Mouse (Mus musculus) CD8-positive naive resting alpha-beta T cell, adult 2 months (primary cell): ENCODE results near the gene Il1f10.

ENCODE experiments used
- DNase-seq, 2 experiments: peaks; one replicate each; pipeline ENCODE4 v3.0.0; 2022; ENCODE audit warnings: low read depth in 2 of 2, low spot score in 2 of 2

Il1f10 gene

DNA sequence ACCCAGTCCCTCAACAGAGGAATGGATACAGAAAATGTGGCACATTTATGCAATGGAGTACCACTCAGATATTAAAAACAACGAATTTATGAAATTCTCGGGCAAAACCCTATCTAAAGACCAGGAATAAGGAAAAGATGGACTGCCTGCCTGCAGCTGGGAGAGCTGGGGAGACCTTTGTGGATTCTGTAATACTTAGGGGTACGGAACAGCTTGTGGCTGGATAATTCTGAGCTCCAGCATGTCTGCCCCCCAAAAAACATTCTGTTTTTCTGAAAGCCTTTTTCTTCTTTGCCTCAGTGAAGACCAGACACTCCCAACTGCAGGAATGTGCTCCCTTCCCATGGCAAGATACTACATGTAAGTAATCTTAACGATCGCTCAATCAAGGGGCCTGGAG, at the start of gene Il1f10:
Il1f10 (plus strand) TSS at position 301 of the 400 bp plus-strand sequence.
- no peak for DNase-seq

DNA sequence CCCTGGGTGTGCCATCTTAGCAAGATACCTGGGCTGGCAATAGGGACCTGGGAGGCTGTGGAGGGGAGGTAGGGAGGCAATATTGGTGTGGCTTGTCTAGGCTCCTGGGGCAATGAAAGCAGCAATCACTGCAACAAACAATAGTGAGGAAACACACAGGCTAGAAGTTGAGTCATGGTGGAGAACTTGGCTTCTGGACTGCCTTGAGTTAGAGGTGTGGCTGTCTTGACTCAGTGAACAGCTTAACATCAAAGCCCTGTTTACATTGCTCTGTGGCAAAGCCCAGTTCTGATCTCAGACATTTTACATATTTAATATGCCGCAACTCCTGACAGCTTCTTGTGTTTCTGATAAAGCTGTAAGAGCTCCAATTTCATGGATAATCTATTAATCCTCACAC, 23.5 kb upstream of the Il1f10 start:
- DNase-seq, result no peak

DNA sequence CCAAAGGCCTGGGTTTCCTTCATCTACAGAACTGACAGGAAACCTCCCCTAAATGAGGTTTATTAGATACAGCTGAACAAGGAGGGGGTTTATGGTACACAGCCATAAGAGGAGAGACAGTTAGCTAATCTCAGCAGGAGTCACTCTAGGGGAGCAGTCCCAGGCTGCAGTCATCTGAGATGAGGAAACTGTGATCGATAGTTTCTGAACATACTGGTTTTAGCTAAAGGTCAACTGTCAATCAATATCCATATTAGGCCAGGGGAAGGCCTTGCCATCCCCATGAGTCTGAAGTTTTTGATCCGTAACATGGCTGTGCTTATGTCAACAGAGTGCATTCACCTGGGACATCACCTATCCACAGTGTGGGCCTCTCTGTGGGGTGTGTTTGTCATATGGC, 17.4 kb upstream of the Il1f10 start:
- no peak for DNase-seq

DNA sequence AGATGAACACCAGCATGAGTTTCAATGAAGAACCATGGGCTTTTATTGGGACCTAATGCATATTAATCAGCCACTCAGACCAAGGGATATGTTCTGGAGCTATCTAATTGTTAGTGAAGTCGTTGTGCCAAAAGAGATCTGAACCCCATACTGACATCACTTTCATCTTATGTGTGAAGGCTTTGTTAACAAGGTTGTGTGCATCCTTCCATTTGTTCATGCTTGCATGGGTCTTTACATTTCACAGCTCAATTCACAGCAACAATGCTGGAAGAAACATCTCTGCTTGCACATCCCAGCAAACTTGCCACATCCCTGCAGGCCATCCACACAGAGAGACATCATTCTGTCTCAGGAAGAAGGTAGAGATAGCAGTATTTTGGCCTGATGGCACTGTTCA, 15.8 kb upstream of the Il1f10 start:
- no peak for DNase-seq

DNA sequence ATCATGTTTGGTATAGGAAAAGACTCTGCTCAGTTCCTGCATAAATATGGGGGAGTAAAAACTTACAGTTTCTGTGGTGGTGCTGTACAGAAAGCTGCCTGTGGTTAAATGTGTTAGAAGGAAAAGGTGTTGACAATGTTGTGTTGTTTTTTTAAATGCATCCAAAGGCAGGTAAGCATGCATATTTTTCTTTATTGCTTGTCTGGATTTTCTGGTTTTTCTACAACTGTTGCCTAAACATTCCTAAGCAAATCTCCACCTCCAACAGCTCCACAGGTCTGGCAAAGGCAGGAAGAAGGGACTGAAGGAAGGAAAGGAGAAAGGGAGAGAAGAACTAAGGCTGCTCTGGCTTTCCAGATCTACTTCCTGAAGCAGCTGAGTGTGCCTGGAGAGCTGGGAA, 14.3 kb upstream of the Il1f10 start, which contains the start of gene Il1f5:
Il1f5 (plus strand) TSS at position 301 of the 400 bp plus-strand sequence.
- DNase-seq, result no peak

GRCm38 (mm10) chr2:24294616-24295015, 3.6 kb downstream of the Il1f10 start:
- DNase-seq, result no peak

GRCm38 (mm10) chr2:24296837-24297236, 5.8 kb downstream of the Il1f10 start:
- peak; percentile 6 to 41 for DNase-seq

DNA sequence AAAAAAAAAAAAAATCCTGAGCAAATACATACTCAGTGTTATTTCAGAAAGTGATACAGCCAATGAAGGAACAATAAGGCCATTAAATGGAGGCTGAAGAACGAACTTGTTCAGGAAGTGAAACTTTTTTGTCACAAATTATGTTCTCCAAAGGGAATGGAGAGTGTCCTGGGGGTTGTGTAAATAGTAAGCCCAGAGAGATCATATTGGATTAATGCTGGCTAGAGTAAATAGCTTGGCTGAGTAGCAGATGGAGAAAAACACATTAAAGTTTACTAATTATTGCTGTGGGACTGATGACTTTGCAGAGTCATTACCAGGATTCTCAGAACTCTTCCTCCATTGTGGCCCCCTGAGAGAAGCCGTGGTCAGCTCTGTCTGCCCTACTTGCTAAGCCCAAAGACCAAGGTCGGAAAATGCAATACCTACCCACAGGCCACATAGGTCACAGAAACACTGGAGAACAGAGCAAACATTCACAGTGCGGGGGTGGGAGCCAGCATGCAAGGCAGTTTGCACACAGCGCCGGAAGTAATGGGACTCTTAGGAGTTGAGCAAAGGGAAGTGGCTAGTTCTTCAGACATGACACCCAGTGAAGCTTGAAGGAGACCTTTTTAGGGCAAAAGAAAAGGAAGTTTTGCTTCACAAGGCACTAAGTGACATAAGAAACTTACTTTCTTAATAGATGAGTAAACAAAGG, 20.5 kb downstream of the Il1f10 start:
- no peak for DNase-seq

DNA sequence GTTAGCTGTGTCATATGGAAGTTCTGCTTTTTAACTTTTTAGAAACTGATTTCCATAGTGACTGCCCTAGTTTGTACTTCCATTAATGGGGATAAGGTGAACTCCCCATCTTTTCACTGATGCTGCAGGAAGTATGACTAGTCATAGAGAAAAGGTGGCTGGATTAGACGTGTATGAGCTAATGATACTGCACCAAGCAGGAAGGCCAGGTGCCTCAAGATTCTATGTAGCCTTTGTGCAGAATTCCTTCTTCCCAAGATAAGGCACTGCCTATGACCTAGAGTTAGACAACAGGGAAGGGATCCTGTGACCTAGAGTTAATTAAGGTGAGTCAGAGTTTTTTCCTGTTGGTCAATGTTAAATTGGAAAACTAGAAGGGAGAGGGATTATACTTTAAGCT, 25.9 kb downstream of the Il1f10 start:
- DNase-seq, result no peak

DNA sequence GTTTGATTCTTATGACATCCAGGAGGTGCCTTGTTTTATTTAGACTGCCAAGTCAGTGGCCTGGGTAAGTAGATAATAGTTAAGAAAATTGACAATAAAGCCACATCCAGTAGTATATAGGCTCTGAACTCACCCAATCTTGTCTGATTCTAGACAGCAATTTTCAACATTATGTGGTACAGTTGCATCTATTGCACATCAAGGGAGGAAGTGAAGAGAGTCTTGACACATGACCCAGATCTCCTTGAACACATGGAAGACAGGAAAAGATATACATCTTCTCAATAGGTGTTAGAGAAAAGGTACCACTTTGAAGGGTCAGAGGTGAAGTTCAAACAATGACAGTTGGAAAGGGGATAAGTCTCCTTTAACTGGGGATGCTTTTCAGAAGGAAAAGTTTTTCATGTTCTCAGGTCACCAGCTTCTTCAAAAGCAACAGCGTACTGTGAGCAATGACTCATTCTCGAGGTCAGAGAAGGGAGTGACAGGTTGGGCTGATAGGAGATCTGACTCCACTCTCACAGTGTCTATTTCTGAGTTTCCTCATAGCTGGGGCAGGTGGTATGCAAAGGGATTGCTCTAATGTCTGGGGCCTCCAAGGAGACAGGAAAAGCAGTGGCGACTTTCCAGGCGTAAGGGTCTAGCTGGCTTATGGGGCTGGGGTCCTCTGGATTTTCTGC, 27.1 kb downstream of the Il1f10 start:
- no peak for DNase-seq

DNA sequence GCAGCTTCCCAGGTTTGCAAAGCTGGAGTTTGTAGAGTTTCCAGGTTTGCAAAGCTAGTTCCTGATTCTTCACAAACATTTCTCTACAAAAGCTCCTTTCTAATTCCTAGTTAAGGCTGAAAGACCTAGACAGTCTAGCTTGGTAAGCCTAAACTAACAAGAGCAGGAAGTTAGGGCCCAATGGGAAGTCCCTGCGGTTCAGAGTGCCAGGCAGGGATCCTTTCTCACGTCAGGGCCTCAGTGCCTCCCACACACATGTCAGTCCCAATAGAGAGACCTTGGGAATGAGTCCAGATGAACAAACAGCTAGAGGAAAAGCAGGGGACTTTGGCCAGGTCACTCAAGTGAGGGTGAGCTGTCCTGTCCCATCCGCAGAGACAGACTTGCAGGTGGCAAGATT, 44.3 kb downstream of the Il1f10 start:
- no peak for DNase-seq

DNA sequence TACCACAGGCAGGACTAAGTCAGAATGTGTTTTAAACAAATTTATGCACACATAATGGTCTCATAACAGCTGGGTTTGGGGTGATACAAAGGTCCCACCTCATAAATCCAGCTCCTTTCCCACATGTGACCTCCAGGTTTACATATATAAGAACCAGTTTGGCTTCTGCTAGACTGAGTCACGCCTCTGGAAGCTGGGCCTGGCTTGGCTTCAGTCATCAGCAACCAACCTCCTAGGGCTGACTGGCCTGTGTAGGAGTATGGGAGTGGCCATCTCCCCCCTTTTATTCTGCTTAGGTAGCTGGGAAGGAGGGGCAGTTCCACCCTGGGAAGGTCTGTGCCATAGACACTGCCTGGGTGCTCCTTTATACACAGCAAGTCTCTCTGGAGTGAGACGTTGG, 45.5 kb downstream of the Il1f10 start, which contains the start of gene Il1rn:
Il1rn (plus strand) TSS at position 309 of the 400 bp plus-strand sequence.
- no peak for DNase-seq

DNA sequence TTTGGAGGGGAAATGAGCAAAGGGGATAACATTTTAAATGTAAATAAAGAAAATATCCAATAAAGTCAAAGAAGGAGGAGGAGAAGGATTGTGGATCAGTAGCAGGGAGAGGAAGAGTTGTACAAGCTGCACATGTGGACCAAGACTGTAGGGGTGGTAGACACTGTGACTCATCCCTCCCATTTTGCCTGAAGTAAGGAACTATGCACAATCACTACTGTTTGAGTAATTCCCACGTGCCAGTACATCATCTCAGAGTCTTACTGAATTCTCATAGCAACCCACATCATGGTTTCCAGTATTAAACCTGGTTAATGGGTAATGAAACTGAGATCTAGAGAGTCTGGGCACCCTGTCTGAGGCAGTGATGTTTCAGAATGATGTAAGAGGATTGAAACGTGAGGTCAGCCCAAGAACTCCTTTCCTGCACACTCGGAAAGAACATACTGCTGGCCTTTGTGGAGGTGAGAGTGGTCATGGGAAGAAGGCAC, 50.4 kb downstream of the Il1f10 start:
- no peak for DNase-seq
